Mouse (Mus musculus) heart, embryonic 16.5 days (tissue): ENCODE results near the gene Adamts15. TPM values are rescaled to one million over a fixed set of nuclear protein-coding genes. Genes with fewer than 3 reads are reported as not detected.
A peak's percentile ranks its signal among the peaks of the same experiment; 100 is the strongest.

ENCODE experiments used
- ATAC-seq: fragments of 200-750 bp; cut with Nextera tagmentation; replicated peaks from 2 replicates; pipeline ENCODE4 v1.8.0; 2017; ENCODE audit warnings: moderate number of reproducible peaks; ENCODE audit not compliant: insufficient read depth, low FRiP score; ENCODE audit errors: extremely low read depth
- H3K27ac ChIP-seq: fragments of 300-500 bp; sonication (generic); 2 replicates; pipeline ENCODE4 v1.5.1; 2014; ENCODE audit warnings: mild to moderate bottlenecking, low read length, control low read depth, moderate library complexity
- H3K27me3 ChIP-seq: fragments of 300-500 bp; sonication (generic); 2 replicates; pipeline ENCODE4 v1.6.1; 2014; ENCODE audit warnings: low read length, mixed read lengths; ENCODE audit not compliant: control insufficient read depth, insufficient read depth
- H3K36me3 ChIP-seq: fragments of 300-500 bp; sonication (generic); 2 replicates; pipeline ENCODE4 v1.6.1; 2014; ENCODE audit not compliant: control insufficient read depth, insufficient read depth
- H3K4me1 ChIP-seq: fragments of 300-500 bp; sonication (generic); 2 replicates; pipeline ENCODE4 v1.6.1; 2014; ENCODE audit warnings: low read length, mixed read lengths; ENCODE audit not compliant: control insufficient read depth, insufficient read depth
- H3K4me2 ChIP-seq: fragments of 300-500 bp; sonication (generic); 2 replicates; pipeline ENCODE4 v1.6.1; 2014; ENCODE audit warnings: low read depth, mild to moderate bottlenecking, control low read depth, low read length
- H3K4me3 ChIP-seq: fragments of 300-500 bp; sonication (generic); 2 replicates; pipeline ENCODE4 v1.5.1; 2014; ENCODE audit warnings: mild to moderate bottlenecking, control low read depth, low read length
- H3K9ac ChIP-seq: fragments of 300-500 bp; sonication (generic); 2 replicates; pipeline ENCODE4 v1.6.1; 2014; ENCODE audit warnings: low read length, control low read depth
- H3K9me3 ChIP-seq: fragments of 300-500 bp; sonication (generic); replicated peaks from 2 replicates; pipeline ENCODE4 v1.6.1; 2016; ENCODE audit warnings: low read length; ENCODE audit not compliant: control insufficient read depth
- WGBS: fragments of 180-500 bp; shearing (Covaris S2); extraction: QIAGEN DNeasy Blood & Tissue Kit; methylation state at CpG from one replicate; pipeline ENCODE4 v1.1.7; 2014; 5-methylcytosine and 5-hydroxymethylcytosine counted together
- polyA plus RNA-seq: library from polyadenylated mRNA; unstranded; fragments of >200 nt; fragmentation: Nextera tagmentation; extraction: Ambion mirVana; gene quantifications from 2 replicates; pipeline ENCODE4 v1.2.1, GENCODE M21; 2015

Adamts15 gene
- polyA plus RNA-seq, 1 experiment from 2014 or later: 4.3 TPM

DNA sequence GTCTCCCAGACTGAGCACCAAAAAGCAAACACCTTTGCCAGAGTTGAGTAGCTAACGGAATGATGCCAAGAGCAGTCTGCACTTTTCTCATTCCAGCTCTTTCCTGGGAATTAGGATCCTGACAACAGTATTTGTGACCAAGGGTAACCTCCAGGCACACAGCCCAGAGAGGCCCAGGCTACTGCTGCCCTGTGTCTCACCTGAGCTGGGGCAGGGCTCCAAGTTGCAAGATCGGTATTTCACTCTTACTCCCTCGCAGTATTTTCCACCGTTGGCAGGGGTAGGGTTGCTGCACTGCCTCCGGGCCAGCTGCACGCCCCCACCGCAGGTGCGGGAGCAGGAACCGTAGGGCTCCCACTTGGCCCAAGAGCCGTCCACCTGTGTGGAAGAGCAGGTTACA is 16.4 kb downstream of the Adamts15 start:
- Histone ChIP-seq H3K27ac (no peak overlapping the region), H3K9me3 (no peaks in the 10 kb centered on the region), H3K9ac (no peak overlapping the region), H3K4me1 (no peaks in the 10 kb centered on the region), H3K36me3 (peaks cover 7% of the 10 kb centered on the region), H3K27me3 (no peaks in the 10 kb centered on the region), H3K4me2 (no peak overlapping the region), H3K4me3 (no peak overlapping the region)
- 85% methylated on average over 10 of the region's 10 CpGs for WGBS
- no peak for ATAC-seq

DNA sequence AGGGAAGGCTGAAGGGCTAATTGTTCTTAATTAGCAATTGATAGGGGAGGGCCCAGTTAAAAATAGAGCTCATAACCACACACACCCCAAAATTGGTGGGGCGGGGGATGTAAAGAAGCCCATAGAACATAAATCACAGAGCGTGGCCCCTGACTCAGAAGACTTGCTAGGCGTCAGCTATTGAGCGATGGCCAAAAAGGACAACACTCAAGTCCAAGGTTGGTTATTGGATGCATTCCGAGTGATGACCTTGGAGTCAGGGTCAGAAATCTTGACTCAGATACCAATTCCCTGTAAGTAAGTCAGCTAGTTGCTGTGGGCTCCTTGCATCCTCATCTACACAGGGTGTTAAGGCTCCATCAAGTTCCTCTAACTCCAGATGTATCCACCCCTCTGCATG is 19.0 kb downstream of the Adamts15 start:
- H3K27me3 ChIP-seq: no peaks in the 10 kb centered on the region
- H3K36me3 ChIP-seq: peaks cover 13% of the 10 kb centered on the region
- H3K27ac ChIP-seq: no peak overlapping the region
- H3K4me1 ChIP-seq: no peaks in the 10 kb centered on the region
- no peaks in the 10 kb centered on the region for H3K9me3 ChIP-seq
- H3K4me2 ChIP-seq: no peak overlapping the region
- H3K4me3 ChIP-seq: no peak overlapping the region
- 88% methylated on average over 5 of the region's 5 CpGs for WGBS
- H3K9ac ChIP-seq: no peak overlapping the region
- ATAC-seq: no peak

DNA sequence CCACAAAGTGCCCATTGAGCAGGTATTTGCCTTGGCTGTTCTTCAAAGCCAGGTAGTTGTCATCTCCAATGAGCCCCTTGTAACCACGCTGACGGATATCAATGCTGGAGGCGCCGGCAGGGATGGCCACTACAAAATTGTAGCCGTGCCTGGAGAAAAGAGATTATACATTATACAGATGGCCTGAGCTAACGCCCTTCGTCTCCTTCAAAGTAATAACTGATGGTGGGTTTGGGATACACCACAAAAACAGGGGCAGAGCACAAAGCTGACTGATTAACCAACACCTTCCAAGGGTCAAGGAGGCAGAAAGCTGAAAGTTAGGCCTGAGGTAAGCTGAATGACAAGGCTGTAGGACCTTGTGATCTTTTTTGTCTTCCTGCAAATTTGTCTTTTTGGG is 19.6 kb downstream of the Adamts15 start:
- H3K4me1 ChIP-seq: no peaks in the 10 kb centered on the region
- no peak overlapping the region for H3K27ac ChIP-seq
- no peak for ATAC-seq
- H3K36me3 ChIP-seq: peaks cover 13% of the 10 kb centered on the region
- no peak overlapping the region for H3K9ac ChIP-seq
- no peak overlapping the region for H3K4me3 ChIP-seq
- H3K4me2 ChIP-seq: no peak overlapping the region
- WGBS: 90% methylated on average over 7 of the region's 7 CpGs
- no peaks in the 10 kb centered on the region for H3K9me3 ChIP-seq
- H3K27me3 ChIP-seq: no peaks in the 10 kb centered on the region

DNA sequence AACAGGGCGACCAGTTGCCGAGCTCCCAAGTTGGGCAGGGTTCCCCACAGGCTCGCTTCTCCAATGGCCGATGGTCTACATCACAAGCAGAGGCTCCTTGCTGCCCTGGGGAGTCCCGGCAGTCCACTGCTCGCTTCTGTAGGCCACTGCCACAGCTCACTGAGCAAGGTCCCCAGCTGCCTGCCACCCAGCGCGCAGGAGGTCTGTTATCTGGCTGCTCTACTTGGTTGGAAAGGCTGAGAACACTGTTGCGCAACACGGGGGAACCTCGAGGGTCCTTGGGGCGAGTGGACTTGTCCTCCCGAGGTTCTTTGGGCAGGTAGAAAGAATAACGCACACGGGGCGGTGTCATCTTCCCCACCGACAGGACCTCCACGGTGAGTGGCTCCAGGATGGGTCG is 20.1 kb downstream of the Adamts15 start:
- Histone ChIP-seq H3K4me3 (no peak overlapping the region), H3K9me3 (no peaks in the 10 kb centered on the region), H3K27ac (no peak overlapping the region), H3K36me3 (peaks cover 13% of the 10 kb centered on the region), H3K27me3 (no peaks in the 10 kb centered on the region), H3K4me2 (no peak overlapping the region), H3K4me1 (peaks cover 4% of the 10 kb centered on the region), H3K9ac (no peak overlapping the region)
- WGBS: 92% methylated on average over 19 of the region's 19 CpGs
- ATAC-seq: no peak

DNA sequence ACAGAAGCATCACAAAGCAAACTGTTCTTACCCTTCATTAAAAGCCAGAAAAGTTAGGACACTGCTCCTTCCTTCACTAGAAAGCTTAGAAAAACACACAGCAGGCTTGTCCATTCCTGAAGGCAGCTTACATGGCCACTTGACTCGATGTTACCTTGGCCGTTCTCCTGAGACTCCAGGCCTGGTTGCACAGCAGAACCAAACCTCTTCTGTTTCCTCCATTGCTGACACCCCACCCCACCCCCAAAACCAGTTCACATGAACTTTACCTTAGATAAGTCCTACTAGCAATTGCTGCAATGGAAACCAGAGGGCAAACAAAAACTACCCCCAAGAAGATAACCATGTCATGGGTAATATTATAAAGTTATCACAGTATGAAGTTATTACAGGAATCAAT is 25.1 kb downstream of the Adamts15 start:
- Histone ChIP-seq H3K4me3 (no peak overlapping the region), H3K27ac (peak overlapping the region; percentile 92), H3K27me3 (no peaks in the 10 kb centered on the region), H3K4me1 (peaks cover 19% of the 10 kb centered on the region), H3K9me3 (no peaks in the 10 kb centered on the region), H3K36me3 (peaks cover 9% of the 10 kb centered on the region; the same call in 1 of the 2 replicates), H3K9ac (no peak overlapping the region), H3K4me2 (no peak overlapping the region)
- WGBS: 70% methylated on average over 2 of the region's 2 CpGs
- 0 out of 2 replicates have a peak, but pooled peaks have one; percentile 9 for ATAC-seq

DNA sequence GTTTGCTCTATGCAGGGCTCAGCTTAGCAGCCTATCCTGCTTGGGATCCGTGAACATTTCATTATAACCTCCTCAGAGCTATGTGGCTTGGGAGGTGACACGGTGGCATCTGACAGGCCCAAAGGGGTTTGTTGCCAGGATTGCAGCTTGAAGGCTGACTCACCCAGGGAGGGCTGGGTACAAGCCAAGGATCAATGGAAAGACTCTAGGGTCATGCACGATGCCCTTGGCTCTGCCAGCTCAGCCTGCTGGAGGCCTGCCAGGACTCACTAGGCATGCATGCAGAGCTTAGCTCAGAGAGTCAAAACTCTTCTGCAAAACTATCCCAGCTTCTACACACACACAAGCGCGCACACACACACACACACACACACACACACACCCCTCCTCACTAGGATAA is 25.5 kb downstream of the Adamts15 start:
- peak overlapping the region; percentile 92 for H3K27ac ChIP-seq
- H3K4me1 ChIP-seq: peaks cover 19% of the 10 kb centered on the region
- peaks cover 8% of the 10 kb centered on the region; the same call in 1 of the 2 replicates for H3K36me3 ChIP-seq
- no peak overlapping the region for H3K4me2 ChIP-seq
- ATAC-seq: peak; percentile 91
- no peak overlapping the region for H3K9ac ChIP-seq
- 53% methylated on average over 5 of the region's 5 CpGs for WGBS
- H3K4me3 ChIP-seq: no peak overlapping the region
- H3K9me3 ChIP-seq: no peaks in the 10 kb centered on the region
- no peaks in the 10 kb centered on the region for H3K27me3 ChIP-seq

DNA sequence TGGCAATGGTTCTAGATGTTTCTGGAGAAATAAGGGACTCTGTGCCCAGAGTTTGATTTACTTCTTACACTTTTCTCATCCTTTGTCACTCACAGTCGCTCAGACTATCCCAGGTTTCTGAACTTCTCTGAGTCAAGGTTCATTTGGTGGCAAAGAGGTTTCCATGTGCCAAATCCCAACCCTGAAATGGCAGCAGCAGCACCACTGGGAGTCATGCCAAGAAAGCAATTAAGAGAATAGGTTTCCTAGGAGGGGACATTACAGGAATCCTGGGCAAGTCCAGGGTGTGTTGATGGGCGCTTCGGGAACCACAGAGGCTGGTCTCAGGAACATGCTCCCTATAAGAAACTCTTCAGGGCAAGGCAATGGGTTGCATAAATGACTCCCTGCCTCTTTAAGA is 26.6 kb downstream of the Adamts15 start:
- WGBS: 51% methylated on average over 3 of the region's 3 CpGs

DNA sequence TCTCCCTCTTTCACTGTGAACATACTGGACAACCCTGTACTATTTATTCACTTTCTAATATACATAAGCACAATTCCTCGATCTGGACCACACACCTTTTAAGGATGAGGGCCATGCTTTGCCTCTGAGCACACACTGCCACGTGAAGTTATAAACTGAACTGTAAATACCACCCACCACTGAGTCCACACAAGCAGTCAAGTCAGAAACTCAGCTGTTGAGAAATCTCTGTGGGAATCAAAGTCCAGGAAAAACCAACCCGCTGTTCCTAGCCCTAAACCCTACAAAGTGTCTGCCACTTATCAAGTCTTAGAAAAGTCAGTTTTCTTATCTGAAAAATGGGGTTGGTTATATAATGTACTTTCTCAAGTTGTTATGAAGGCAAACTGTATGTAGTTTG is 36.0 kb downstream of the Adamts15 start:
- ATAC-seq: no peak
- no peak overlapping the region for H3K27ac ChIP-seq
- H3K9me3 ChIP-seq: no peaks in the 10 kb centered on the region
- no peak overlapping the region for H3K9ac ChIP-seq
- no peaks in the 10 kb centered on the region for H3K36me3 ChIP-seq
- 84% methylated on average over 3 of the region's 3 CpGs for WGBS
- H3K27me3 ChIP-seq: no peaks in the 10 kb centered on the region
- H3K4me1 ChIP-seq: peaks cover 3% of the 10 kb centered on the region
- no peak overlapping the region for H3K4me2 ChIP-seq
- no peak overlapping the region for H3K4me3 ChIP-seq

More for the DNA sequence above, 26.6 kb downstream of the Adamts15 start:
- no peak for ATAC-seq
- no peak overlapping the region for H3K9ac ChIP-seq
- no peak overlapping the region for H3K4me2 ChIP-seq
- peaks cover 3% of the 10 kb centered on the region; the same call in 1 of the 2 replicates for H3K36me3 ChIP-seq
- H3K27ac ChIP-seq: 0 out of 2 replicates have a peak overlapping the region, but pooled peaks have one; percentile 6
- H3K4me1 ChIP-seq: peaks cover 19% of the 10 kb centered on the region
- H3K9me3 ChIP-seq: no peaks in the 10 kb centered on the region
- H3K27me3 ChIP-seq: no peaks in the 10 kb centered on the region
- H3K4me3 ChIP-seq: no peak overlapping the region

DNA sequence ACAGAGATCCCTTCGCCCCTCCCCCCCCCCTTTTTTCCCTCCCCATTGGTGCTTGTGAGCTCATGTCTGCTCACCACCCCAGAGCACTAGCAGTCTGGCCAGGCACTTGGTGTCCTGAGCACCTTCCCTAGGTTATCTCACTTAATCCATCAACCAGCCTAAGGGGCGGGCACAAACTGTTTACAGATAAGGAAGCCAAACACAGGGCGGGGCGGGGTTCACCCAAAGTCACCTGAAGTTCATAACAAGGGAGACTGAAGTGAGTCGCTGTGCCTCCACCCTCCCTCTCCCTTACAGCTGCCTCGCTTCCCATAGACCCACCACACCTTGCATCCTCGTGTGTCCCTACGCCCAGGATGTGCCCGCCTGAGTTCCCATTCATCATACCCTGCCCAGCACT is 41.7 kb downstream of the Adamts15 start:
- H3K9ac ChIP-seq: no peak overlapping the region
- H3K9me3 ChIP-seq: no peaks in the 10 kb centered on the region
- WGBS: 72% methylated on average over 9 of the region's 9 CpGs
- H3K4me1 ChIP-seq: peaks cover 3% of the 10 kb centered on the region
- H3K27ac ChIP-seq: no peak overlapping the region
- no peaks in the 10 kb centered on the region for H3K27me3 ChIP-seq
- H3K36me3 ChIP-seq: no peaks in the 10 kb centered on the region
- ATAC-seq: no peak
- no peak overlapping the region for H3K4me3 ChIP-seq
- H3K4me2 ChIP-seq: no peak overlapping the region

DNA sequence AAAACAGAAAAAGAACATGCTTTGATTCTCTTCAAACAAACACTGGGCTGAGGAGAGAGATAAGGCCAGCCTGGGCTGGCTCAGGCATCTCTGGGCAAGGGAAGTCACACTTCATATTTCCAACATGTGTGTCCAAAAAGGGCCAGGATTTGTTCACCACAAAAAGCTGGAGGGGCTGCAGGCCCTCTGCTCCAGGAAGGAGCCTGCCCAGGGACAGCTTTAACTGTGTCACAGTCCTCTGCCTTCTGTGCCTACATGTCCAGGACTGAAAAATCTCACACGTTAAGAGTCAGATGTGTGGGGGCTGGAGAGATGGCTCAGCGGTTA is 42.3 kb downstream of the Adamts15 start:
- ATAC-seq: no peak
- WGBS: 66% methylated on average over 2 of the region's 2 CpGs
- H3K4me1 ChIP-seq: no peaks in the 10 kb centered on the region
- H3K4me2 ChIP-seq: no peak overlapping the region
- H3K9me3 ChIP-seq: no peaks in the 10 kb centered on the region
- no peaks in the 10 kb centered on the region for H3K36me3 ChIP-seq
- H3K27me3 ChIP-seq: no peaks in the 10 kb centered on the region
- no peak overlapping the region for H3K9ac ChIP-seq
- no peak overlapping the region for H3K27ac ChIP-seq
- no peak overlapping the region for H3K4me3 ChIP-seq
